Mouse (Mus musculus) ES-E14 (cell line): ENCODE measurements around the gene Usp8. TPM values are rescaled to one million over a fixed set of nuclear protein-coding genes. Genes with fewer than 3 reads are reported as not detected.
A peak's percentile ranks its signal among the peaks of the same experiment; 100 is the strongest.

Experiments
- DNase-seq: peaks from one replicate; pipeline ENCODE4 v3.0.0-alpha.2; 2013; ENCODE audit warnings: low read depth, low spot score
- H3K27ac ChIP-seq: 2 replicates; pipeline ENCODE4 v1.5.1; 2012; ENCODE audit warnings: low read depth, mild to moderate bottlenecking, low read length, moderate library complexity, mixed read lengths; ENCODE audit not compliant: poor library complexity, insufficient read depth, severe bottlenecking
- H3K36me3 ChIP-seq: 2 replicates; pipeline ENCODE4 v1.6.1; 2012; ENCODE audit warnings: mild to moderate bottlenecking, low read length, moderate library complexity, mixed read lengths; ENCODE audit not compliant: control insufficient read depth, poor library complexity, insufficient read depth, severe bottlenecking
- H3K4me1 ChIP-seq, 2 experiments: fragments of 150-350 bp in 1 of 2; sonication (generic) in 1 of 2; 2 replicates each; pipeline ENCODE4 v1.6.1; 2012; ENCODE audit warnings: low read length in 2 of 2, mild to moderate bottlenecking in 1 of 2, mixed read lengths in 1 of 2; ENCODE audit not compliant: control insufficient read depth in 2 of 2, insufficient read depth in 2 of 2, poor library complexity in 1 of 2
- H3K4me3 ChIP-seq, 2 experiments: fragments of 150-350 bp in 1 of 2; sonication (generic) in 1 of 2; 2 replicates each; pipeline ENCODE4 v1.5.1; 2012; ENCODE audit warnings: low read length in 2 of 2, low read depth in 1 of 2, mild to moderate bottlenecking in 1 of 2, mixed read lengths in 1 of 2; ENCODE audit not compliant: insufficient read depth in 1 of 2, poor library complexity in 1 of 2, severe bottlenecking in 1 of 2
- H3K9ac ChIP-seq: 2 replicates; pipeline ENCODE4 v1.6.1; 2012; ENCODE audit warnings: low read depth, mild to moderate bottlenecking, low read length, mixed read lengths; ENCODE audit not compliant: poor library complexity, insufficient read depth, severe bottlenecking
- H3K9me3 ChIP-seq: fragments of 150-350 bp; sonication (generic); 2 replicates; pipeline ENCODE4 v1.6.1; 2012; ENCODE audit warnings: low read depth, mild to moderate bottlenecking, low read length; ENCODE audit not compliant: control insufficient read depth, insufficient read depth
- CHD2 ChIP-seq: IDR thresholded peaks from 2 replicates; pipeline ENCODE4 v1.6.1; 2014; ENCODE audit warnings: mild to moderate bottlenecking, low read depth, low read length, inconsistent platforms
- HCFC1 ChIP-seq: IDR thresholded peaks from 2 replicates; pipeline ENCODE4 v1.6.1; 2012; ENCODE audit warnings: low read length, inconsistent platforms, borderline replicate concordance; ENCODE audit not compliant: insufficient read depth
- MAFK ChIP-seq: IDR thresholded peaks from 2 replicates; pipeline ENCODE4 v1.6.1; 2014; ENCODE audit warnings: mild to moderate bottlenecking, low read depth, low read length, inconsistent platforms; ENCODE audit not compliant: insufficient read depth
- ZC3H11A ChIP-seq: IDR thresholded peaks from 2 replicates; pipeline ENCODE4 v1.6.1; 2012; ENCODE audit warnings: low read depth, mild to moderate bottlenecking, inconsistent platforms, low read length, borderline replicate concordance
- ZNF384 ChIP-seq: IDR thresholded peaks from 2 replicates; pipeline ENCODE4 v1.6.1; 2012; ENCODE audit warnings: low read depth, low read length, inconsistent platforms
- in situ Hi-C, 2 experiments: fragments of 600-800 bp; cut with MboI; formaldehyde crosslinking; loops; one replicate each; pipeline ENCODE4 v1.15.1; 2025; ENCODE audit warnings: low sequenced_read_pairs in 2 of 2, inconsistent platforms in 1 of 2; ENCODE audit not compliant: unreplicated experiment in 2 of 2
- total RNA-seq: library from RNA; depleted of rRNA; stranded (reverse); fragments of 300-350 nt; gene quantifications from 2 replicates; pipeline ENCODE4 v1.2.3, GENCODE M21; 2012; rRNA removed

Gene Usp8
- total RNA-seq, result 30.5 and 34.6 TPM in 2 replicates

GRCm38 (mm10) chr2:126706759-126707437, at the start of gene Usp8:
TSS of gene Usp8 (plus strand) at chr2:126707328.
- TF ChIP-seq ZNF384 (no peak), MAFK (no peak), HCFC1 (peak; percentile 72), CHD2 (no peak), ZC3H11A (no peak)

GRCm38 (mm10) chr2:126663481-126663880, 43.6 kb upstream of the Usp8 start:
- DNase-seq, result no peak
- H3K4me3 ChIP-seq, result no peak overlapping the region
- no peak overlapping the region for H3K9ac ChIP-seq
- no peaks in the 10 kb centered on the region; a peak in 1 of 4 replicates for H3K4me1 ChIP-seq
- in situ Hi-C loops, result loop anchor here in 1 of 2 experiments (5.0 kb wide), 1 partner anchor 71 kb away; no protein-coding TSS in a partner anchor
- no peaks in the 10 kb centered on the region for H3K36me3 ChIP-seq
- no peak for TF ChIP-seq MAFK
- no peak for TF ChIP-seq ZNF384
- TF ChIP-seq HCFC1, result no peak
- TF ChIP-seq CHD2, result no peak
- H3K27ac ChIP-seq, result no peak overlapping the region
- no peaks in the 10 kb centered on the region for H3K9me3 ChIP-seq

More at GRCm38 (mm10) chr2:126706759-126707437, at the start of gene Usp8:
- in situ Hi-C loops, result no loop called here
- Histone ChIP-seq H3K4me3 (peak within 1 kb of the TSS; percentile 87 to 92), H3K9ac (peak within 1 kb of the TSS; percentile 90), H3K27ac (no peak within 1 kb of the TSS), H3K9me3 (no peaks in the 10 kb centered on the region), H3K36me3 (no peaks in the 10 kb centered on the region), H3K4me1 (peaks cover 2% of the 10 kb centered on the region in 2 experiments; a peak in 2 of 4 replicates)
- peak; percentile 95 for DNase-seq

- no peak overlapping the region for H3K9ac ChIP-seq
- H3K27ac ChIP-seq, result no peak overlapping the region
- in situ Hi-C loops, result no loop called here
- TF ChIP-seq ZNF384, result no peak
- TF ChIP-seq CHD2, result no peak
- no peak for TF ChIP-seq HCFC1
- TF ChIP-seq ZC3H11A, result no peak
- no peak overlapping the region for H3K4me3 ChIP-seq
- no peaks in the 10 kb centered on the region; a peak in 1 of 4 replicates for H3K4me1 ChIP-seq
- H3K36me3 ChIP-seq, result no peaks in the 10 kb centered on the region
- no peak for DNase-seq
- H3K9me3 ChIP-seq, result no peaks in the 10 kb centered on the region
These were observed 41.1 kb upstream of the Usp8 start for GRCm38 (mm10) chr2:126665984-126666383.

GRCm38 (mm10) chr2:126668621-126669252, 38.4 kb upstream of the Usp8 start:
- Histone ChIP-seq H3K27ac (no peak overlapping the region), H3K9ac (no peak overlapping the region), H3K4me1 (peaks cover 2 to 3% of the 10 kb centered on the region in 2 experiments; a peak in 3 of 4 replicates), H3K9me3 (no peaks in the 10 kb centered on the region), H3K4me3 (no peak overlapping the region), H3K36me3 (no peaks in the 10 kb centered on the region)
- no peak for DNase-seq
- TF ChIP-seq MAFK (no peak), ZNF384 (no peak), CHD2 (no peak), HCFC1 (no peak), ZC3H11A (no peak)
- in situ Hi-C loops, result no loop called here
